Mouse (Mus musculus) embryonic fibroblast, embryonic 13.5 days (primary cell): Measurements from ENCODE around the gene Pacrg.

Experiments used
- CTCF ChIP-seq: IDR thresholded peaks from 2 replicates; pipeline ENCODE4 v1.5.1; 2011; ENCODE audit warnings: mild to moderate bottlenecking, control low read depth, low read length, moderate library complexity, borderline replicate concordance; ENCODE audit not compliant: insufficient read depth
- POLR2A ChIP-seq: IDR thresholded peaks from 2 replicates; pipeline ENCODE4 v1.6.1; 2011; ENCODE audit warnings: low read depth, mild to moderate bottlenecking, control low read depth, low read length, moderate library complexity

DNA sequence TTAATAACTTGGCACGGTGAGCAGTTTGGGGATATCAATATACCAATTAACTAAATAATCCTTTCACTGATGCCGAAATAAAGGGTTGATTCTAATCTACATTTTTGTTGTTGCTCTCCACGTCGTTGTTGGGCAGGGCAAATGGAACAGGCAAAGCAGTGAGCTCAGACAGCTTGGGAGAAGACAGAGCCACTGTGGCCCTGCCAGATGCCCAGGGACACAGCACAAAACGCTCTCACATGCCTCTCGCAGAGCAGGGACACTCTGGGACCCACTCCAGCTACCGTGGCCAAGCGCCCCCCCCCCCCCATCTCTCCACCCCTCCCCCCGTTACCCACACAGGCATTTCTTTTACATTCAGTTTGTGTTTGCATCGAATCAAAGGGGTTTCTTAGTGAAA is 332.6 kb downstream of the Pacrg start:
- TF ChIP-seq CTCF, result no peak
- TF ChIP-seq POLR2A, result no peak
